Mouse (Mus musculus) embryonic fibroblast, embryonic 13.5 days (primary cell): ENCODE measurements at regions not wholly inside any gene's neighbourhood (a gene's known extent, or its start where the extent isn't known, plus 50 kb on each side); places are given as distances from the start of the nearest gene placed in this dataset.

Experiments used
- CTCF ChIP-seq: IDR thresholded peaks from 2 replicates; pipeline ENCODE4 v1.5.1; 2011; ENCODE audit warnings: mild to moderate bottlenecking, control low read depth, low read length, moderate library complexity, borderline replicate concordance; ENCODE audit not compliant: insufficient read depth
- POLR2A ChIP-seq: IDR thresholded peaks from 2 replicates; pipeline ENCODE4 v1.6.1; 2011; ENCODE audit warnings: low read depth, mild to moderate bottlenecking, control low read depth, low read length, moderate library complexity

GRCm38 (mm10) chr17:9169371-9169770 is 181.2 kb downstream of the 1700010I14Rik start:
- TF ChIP-seq CTCF (no peak), POLR2A (no peak)
